Mouse (Mus musculus) lung, embryonic 15.5 days (tissue): ENCODE results near the gene Ccdc65. TPM values are rescaled to one million over a fixed set of nuclear protein-coding genes. Genes with fewer than 3 reads are reported as not detected.
A peak's percentile ranks its signal among the peaks of the same experiment; 100 is the strongest.
"Not testable (repeated sequence)": the region's sequence is repeated elsewhere in the genome, so short reads cannot be mapped to it uniquely, and the experiment has no call there.

Experiments used
- ATAC-seq: fragments of 200-750 bp; cut with Nextera tagmentation; 2 replicates; pipeline ENCODE4 v1.8.0; 2017; ENCODE audit warnings: moderate number of reproducible peaks, borderline replicate concordance; ENCODE audit not compliant: low FRiP score, low TSS enrichment; ENCODE audit errors: extremely low read depth
- H3K27ac ChIP-seq: fragments of 300-500 bp; sonication (generic); 2 replicates; pipeline ENCODE4 v1.5.1; 2015; ENCODE audit warnings: moderate library complexity, mild to moderate bottlenecking, inconsistent platforms
- H3K27me3 ChIP-seq: fragments of 300-500 bp; sonication (generic); 2 replicates; pipeline ENCODE4 v1.6.1; 2015; ENCODE audit warnings: inconsistent platforms
- H3K36me3 ChIP-seq: fragments of 300-500 bp; sonication (generic); 2 replicates; pipeline ENCODE4 v1.6.1; 2015; ENCODE audit warnings: inconsistent platforms
- H3K4me1 ChIP-seq: fragments of 300-500 bp; sonication (generic); 2 replicates; pipeline ENCODE4 v1.6.1; 2015; ENCODE audit warnings: inconsistent platforms
- H3K4me2 ChIP-seq: fragments of 300-500 bp; sonication (generic); 2 replicates; pipeline ENCODE4 v1.6.1; 2015; ENCODE audit warnings: inconsistent platforms, mild to moderate bottlenecking, moderate library complexity
- H3K4me3 ChIP-seq: fragments of 300-500 bp; sonication (generic); 2 replicates; pipeline ENCODE4 v1.5.1; 2015; ENCODE audit warnings: mild to moderate bottlenecking, inconsistent platforms
- H3K9ac ChIP-seq: fragments of 300-500 bp; sonication (generic); 2 replicates; pipeline ENCODE4 v1.6.1; 2015; ENCODE audit warnings: inconsistent platforms
- H3K9me3 ChIP-seq: fragments of 300-500 bp; sonication (generic); 2 replicates; pipeline ENCODE4 v1.6.1; 2016; ENCODE audit warnings: inconsistent platforms
- WGBS: fragments of 180-500 bp; shearing (Covaris S2); methylation state at CpG from one replicate; pipeline ENCODE4 v1.1.7; 2015; 5-methylcytosine and 5-hydroxymethylcytosine counted together
- polyA plus RNA-seq: library from polyadenylated mRNA; unstranded; fragments of >200 nt; fragmentation: Nextera tagmentation; extraction: Ambion mirVana; gene quantifications from 2 replicates; pipeline ENCODE4 v1.2.1, GENCODE M21; 2015

Ccdc65 gene
- polyA plus RNA-seq, 1 experiment from 2014 or later = 2.1 TPM

DNA sequence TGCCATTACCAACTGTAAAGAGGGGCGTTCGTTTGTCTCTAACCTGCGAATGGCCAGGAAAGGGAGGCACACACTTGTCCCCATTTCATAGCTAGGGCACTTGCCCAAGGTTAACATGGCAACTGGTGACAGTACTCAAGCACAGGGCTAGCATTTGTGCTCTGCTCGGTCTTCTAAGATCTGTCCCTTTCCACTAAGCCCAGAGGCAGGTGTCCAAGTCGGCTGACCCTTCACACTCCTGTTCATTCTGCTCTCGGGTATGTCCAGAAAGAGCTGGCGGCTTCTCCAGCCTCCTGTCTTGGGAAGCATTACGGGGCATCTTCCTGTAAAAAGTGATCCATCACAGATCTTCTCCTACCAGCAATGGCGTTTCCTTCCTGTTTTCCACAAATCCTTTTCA lies 20.4 kb downstream of the Ccdc65 start:
- H3K9ac ChIP-seq = no peak overlapping the region
- no peak for ATAC-seq

DNA sequence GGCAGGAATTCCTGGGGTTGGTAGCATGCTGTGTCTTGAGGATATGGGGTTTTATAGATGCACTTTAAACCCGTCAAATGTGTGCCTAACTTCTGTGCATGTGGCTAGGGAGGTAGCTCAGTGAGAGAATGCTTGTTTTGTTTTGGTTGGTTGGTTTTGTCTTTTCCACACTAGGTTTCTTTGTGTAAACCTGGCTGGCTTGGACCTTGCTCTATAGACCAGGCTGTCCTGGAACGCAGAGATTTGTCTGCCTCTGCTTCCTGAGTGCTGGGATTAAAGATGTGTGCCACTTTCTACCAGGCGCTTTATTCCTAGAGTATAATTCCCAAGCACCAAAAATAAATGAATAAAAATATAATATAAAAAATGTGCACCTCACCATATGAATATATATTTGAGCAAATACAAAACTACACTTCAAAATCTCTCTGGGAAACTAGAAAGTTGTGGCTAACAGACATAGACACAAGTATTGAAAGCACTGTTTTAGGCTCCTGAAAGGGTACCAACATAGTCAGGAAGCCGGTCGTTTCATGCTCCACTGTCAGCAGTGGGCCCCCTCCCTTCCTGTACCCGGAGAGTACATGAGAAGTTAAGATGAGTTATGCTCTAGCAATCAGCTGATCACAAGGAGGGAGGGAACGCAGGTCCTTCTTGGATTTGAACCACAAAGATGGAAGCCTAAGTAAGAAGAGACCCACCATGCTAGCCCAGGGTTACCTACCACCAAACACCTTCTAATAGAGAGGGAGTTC lies 22.0 kb downstream of the Ccdc65 start:
- WGBS = 61% methylated on average over 7 of the region's 7 CpGs
- no peak overlapping the region for H3K9ac ChIP-seq
- H3K9me3 ChIP-seq = no peaks in the 10 kb centered on the region
- H3K27ac ChIP-seq = no peak overlapping the region
- ATAC-seq = no peak
- H3K4me1 ChIP-seq = peaks cover 19% of the 10 kb centered on the region
- no peak overlapping the region for H3K4me3 ChIP-seq
- H3K36me3 ChIP-seq = 0 out of 2 replicates have a peak, but pooled peaks cover under 1% of the 10 kb centered on the region
- peaks cover 16% of the 10 kb centered on the region for H3K27me3 ChIP-seq
- no peak overlapping the region for H3K4me2 ChIP-seq

More for the DNA sequence above, 20.4 kb downstream of the Ccdc65 start:
- Histone ChIP-seq H3K4me1 (peaks cover 23% of the 10 kb centered on the region), H3K27ac (no peak overlapping the region), H3K27me3 (peaks cover 16% of the 10 kb centered on the region), H3K4me3 (peak overlapping the region; percentile 60), H3K4me2 (peak overlapping the region; percentile 97), H3K9me3 (no peaks in the 10 kb centered on the region), H3K36me3 (no peaks in the 10 kb centered on the region)
- 30% methylated on average over 9 of the region's 9 CpGs for WGBS

DNA sequence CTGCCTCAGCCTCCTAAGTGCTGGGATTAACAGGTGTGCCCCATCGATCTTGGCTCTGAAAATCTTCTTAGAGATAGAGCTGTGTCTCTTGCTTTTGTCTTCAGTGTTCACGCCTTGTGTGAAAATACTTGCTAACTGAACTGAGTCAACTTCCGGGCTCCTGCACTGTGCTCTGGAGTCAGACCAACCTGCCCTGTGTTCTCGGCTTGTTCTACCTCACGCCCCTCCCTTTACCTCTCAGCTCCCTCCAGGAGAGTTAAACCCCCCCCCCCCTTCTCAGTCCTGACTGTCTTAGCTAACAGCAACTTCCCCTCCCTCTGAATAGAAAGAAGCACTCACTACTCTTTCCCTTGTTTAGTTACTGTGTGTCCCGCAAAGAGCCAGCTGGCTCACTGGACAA lies 22.8 kb downstream of the Ccdc65 start:
- Histone ChIP-seq H3K9ac (no peak overlapping the region), H3K4me1 (peaks cover 17% of the 10 kb centered on the region), H3K9me3 (no peaks in the 10 kb centered on the region), H3K27ac (no peak overlapping the region), H3K4me2 (no peak overlapping the region), H3K4me3 (no peak overlapping the region), H3K27me3 (peaks cover 12% of the 10 kb centered on the region; the same call in 1 of the 2 replicates), H3K36me3 (peaks cover 6% of the 10 kb centered on the region)
- WGBS = 67% methylated on average over 6 of the region's 6 CpGs
- no peak for ATAC-seq

DNA sequence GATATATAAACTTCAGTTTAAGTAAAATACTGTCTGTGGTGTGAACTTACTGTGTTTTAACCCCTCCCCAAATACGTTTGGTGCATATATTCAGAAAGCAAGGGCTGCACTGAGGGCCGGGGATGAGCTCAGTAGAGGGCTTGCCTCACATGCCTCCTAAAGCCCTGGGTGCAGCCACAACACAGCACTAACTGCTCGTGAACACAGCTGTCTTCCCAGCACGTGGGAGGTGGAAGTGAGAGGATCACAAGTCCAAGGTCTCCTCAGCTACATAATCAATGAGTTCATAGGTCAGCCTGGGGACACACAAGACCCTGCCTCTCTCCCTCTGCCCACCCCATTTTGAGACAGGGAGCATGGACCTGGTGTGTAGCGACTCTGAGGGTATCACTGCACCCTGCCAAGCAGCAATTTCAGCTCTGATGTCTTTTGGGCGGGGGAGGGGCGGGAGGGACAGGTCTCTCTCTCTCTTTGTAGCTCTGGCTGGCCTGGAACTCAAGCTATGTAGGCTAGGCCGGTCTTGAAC lies 24.1 kb downstream of the Ccdc65 start:
- peaks cover 12% of the 10 kb centered on the region; the same call in 1 of the 2 replicates for H3K27me3 ChIP-seq
- H3K9me3 ChIP-seq = no peaks in the 10 kb centered on the region
- no peak overlapping the region for H3K27ac ChIP-seq
- no peak overlapping the region for H3K4me2 ChIP-seq
- ATAC-seq = no peak
- H3K9ac ChIP-seq = no peak overlapping the region
- no peak overlapping the region for H3K4me3 ChIP-seq
- peaks cover 8% of the 10 kb centered on the region for H3K4me1 ChIP-seq
- 56% methylated on average over 8 of the region's 8 CpGs for WGBS
- H3K36me3 ChIP-seq = peaks cover 19% of the 10 kb centered on the region

DNA sequence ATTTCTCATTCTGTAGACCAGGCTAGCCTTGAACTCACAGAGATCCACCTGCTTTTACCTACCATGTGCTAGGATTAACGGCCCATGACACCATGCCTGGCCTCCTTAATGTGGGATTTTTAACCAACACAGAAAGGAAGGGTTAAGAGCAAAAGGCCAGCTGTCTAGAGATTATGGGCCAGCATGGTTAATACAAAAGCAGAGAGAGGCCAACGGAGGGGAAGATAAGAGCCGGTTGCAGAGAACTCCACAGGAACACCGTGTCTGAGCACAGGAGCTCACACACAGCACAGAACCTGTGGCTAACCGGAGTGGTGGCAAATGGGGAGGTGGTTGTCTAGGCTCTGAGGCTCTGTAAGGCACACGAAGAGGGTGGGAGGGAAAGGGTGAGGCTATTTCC lies 25.4 kb downstream of the Ccdc65 start:
- Histone ChIP-seq H3K9me3 (no peaks in the 10 kb centered on the region), H3K27ac (no peak overlapping the region), H3K4me2 (no peak overlapping the region), H3K9ac (no peak overlapping the region), H3K4me3 (no peak overlapping the region), H3K27me3 (peaks cover 12% of the 10 kb centered on the region; the same call in 1 of the 2 replicates), H3K36me3 (peaks cover 22% of the 10 kb centered on the region), H3K4me1 (no peaks in the 10 kb centered on the region)
- WGBS = 65% methylated on average over 6 of the region's 6 CpGs
- no peak for ATAC-seq

DNA sequence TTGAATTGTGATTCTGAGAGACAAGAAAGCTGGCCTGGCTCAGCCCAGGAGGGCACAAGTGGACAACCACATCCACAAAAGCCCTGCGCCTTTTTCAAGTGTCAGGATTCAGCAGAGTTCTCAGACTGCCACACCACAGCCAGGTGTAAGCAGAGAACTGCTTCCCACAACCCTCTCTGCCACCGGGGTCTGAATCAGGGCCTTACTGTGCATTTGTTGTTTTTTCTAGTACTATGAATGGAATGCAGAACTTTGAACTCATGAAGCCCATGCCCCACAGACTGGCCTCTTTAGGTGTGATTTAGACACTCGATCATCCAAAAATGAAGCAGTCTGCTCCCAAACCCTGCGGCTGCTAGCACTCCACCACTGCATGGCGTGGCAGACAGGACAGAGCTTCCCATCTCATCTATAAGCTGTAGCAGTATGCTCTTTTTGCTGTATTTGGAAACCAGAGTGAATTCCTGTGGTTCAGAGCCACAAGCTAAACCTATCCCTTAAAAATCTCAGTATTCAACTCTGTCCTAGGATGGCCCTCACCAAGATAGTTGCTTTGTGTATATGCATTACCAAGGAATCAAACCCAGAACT lies 26.1 kb downstream of the Ccdc65 start:
- H3K4me2 ChIP-seq = no peak overlapping the region
- no peak for ATAC-seq
- H3K36me3 ChIP-seq = peaks cover 29% of the 10 kb centered on the region
- no peak overlapping the region for H3K27ac ChIP-seq
- no peaks in the 10 kb centered on the region for H3K4me1 ChIP-seq
- no peak overlapping the region for H3K9ac ChIP-seq
- 0 out of 2 replicates have a peak, but pooled peaks cover 5% of the 10 kb centered on the region for H3K27me3 ChIP-seq
- 61% methylated on average over 5 of the region's 5 CpGs for WGBS
- no peak overlapping the region for H3K4me3 ChIP-seq
- H3K9me3 ChIP-seq = no peaks in the 10 kb centered on the region

DNA sequence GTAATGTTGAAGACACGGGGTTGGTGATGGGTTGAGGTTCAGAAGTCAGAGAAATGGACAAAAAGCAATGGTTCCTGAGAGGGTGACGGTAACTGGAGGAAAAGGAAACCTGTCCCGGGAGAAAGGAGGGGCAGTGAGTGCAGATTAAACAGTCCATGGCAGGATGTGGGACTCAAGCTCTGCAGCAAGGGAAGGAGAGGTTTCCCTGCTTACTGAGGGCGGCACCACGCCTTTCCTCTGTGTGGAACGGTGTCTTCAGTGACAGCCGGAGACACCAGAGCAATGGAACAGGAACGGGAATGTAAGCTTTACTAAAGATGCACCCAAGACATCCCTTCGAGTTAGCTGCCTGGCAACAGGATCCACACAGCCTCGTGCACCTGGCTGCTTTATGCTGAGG lies 28.5 kb downstream of the Ccdc65 start:
- H3K27me3 ChIP-seq = no peaks in the 10 kb centered on the region
- H3K4me1 ChIP-seq = no peaks in the 10 kb centered on the region
- H3K27ac ChIP-seq = no peak overlapping the region
- H3K9me3 ChIP-seq = no peaks in the 10 kb centered on the region
- H3K9ac ChIP-seq = no peak overlapping the region
- ATAC-seq = no peak
- no peak overlapping the region for H3K4me3 ChIP-seq
- WGBS = 79% methylated on average over 10 of the region's 10 CpGs
- H3K4me2 ChIP-seq = no peak overlapping the region
- H3K36me3 ChIP-seq = peaks cover 51% of the 10 kb centered on the region

DNA sequence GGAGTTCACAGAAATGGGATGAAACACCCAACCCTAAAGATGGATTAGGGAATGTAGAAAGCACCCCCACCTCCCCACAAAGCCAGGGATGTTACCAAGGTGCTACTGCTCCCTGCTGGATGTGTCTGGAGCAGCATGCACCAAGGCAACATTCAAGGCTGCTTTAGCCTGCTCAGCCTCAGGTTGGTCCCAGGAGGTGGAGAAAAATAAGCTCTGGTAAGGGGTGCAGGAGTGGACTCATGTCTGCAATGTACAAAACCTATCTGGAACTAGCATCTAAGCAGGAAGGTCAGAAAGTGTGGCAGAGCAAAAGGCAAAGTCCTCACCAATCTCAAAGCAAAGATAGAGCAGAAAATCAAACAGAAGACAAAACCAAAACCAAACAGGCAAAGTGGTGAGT lies 29.9 kb downstream of the Ccdc65 start:
- Histone ChIP-seq H3K9ac (no peak overlapping the region), H3K4me3 (no peak overlapping the region), H3K27ac (0 out of 2 replicates have a peak overlapping the region, but pooled peaks have one; percentile 21), H3K4me1 (0 out of 2 replicates have a peak, but pooled peaks cover 7% of the 10 kb centered on the region), H3K4me2 (no peak overlapping the region), H3K27me3 (no peaks in the 10 kb centered on the region), H3K9me3 (no peaks in the 10 kb centered on the region), H3K36me3 (peaks cover 56% of the 10 kb centered on the region)
- ATAC-seq = no peak

DNA sequence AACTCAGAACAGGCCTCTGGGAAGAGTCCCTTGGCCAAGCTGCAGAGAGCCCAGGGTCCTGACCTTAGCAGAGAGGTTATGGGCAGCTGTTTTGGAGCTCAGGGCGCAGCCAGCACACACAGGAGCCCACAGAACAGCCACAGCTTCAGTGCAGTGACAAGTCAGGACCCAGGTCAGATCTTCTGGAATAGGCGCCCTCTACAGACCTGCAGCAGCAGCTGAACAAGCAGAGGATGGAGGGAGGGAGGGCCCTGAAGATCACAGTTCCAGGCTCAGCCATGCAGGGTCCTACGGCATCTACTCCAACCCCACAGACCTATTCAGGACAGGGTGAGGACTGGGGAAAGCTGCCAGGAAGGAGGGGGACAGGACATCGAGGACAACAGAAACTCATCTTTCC lies 30.8 kb downstream of the Ccdc65 start:
- H3K4me3 ChIP-seq = no peak overlapping the region
- no peak overlapping the region for H3K9ac ChIP-seq
- ATAC-seq = no peak
- no peaks in the 10 kb centered on the region for H3K9me3 ChIP-seq
- H3K36me3 ChIP-seq = peaks cover 56% of the 10 kb centered on the region
- 63% methylated on average over 4 of the region's 4 CpGs for WGBS
- H3K4me1 ChIP-seq = peaks cover 12% of the 10 kb centered on the region
- peak overlapping the region; percentile 29; the same call in 1 of the 2 replicates for H3K27ac ChIP-seq
- H3K4me2 ChIP-seq = no peak overlapping the region
- H3K27me3 ChIP-seq = no peaks in the 10 kb centered on the region

DNA sequence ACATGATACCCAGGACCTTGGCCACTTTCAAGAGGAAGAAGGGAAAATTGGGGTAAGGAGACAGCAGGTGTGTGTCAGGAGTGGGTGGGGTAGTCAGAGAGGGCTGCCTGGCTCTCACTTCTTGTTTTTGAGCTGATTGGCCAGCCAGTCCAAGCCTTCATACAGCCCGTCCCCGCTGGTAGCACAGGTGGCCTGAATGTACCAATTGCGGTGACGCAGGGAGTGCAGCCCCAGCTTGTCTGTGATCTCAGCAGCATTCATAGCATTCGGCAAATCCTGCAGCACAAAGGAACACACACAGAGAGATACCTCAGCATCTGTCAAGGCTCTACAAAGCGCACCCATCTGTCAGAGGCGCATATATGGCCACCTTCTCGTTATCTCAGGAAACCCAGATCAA lies 32.2 kb downstream of the Ccdc65 start:
- no peak overlapping the region for H3K9ac ChIP-seq
- no peak overlapping the region for H3K4me3 ChIP-seq
- ATAC-seq = no peak
- WGBS = 87% methylated on average over 8 of the region's 8 CpGs
- peaks cover 55% of the 10 kb centered on the region for H3K36me3 ChIP-seq
- no peaks in the 10 kb centered on the region for H3K27me3 ChIP-seq
- peaks cover 16% of the 10 kb centered on the region for H3K4me1 ChIP-seq
- H3K9me3 ChIP-seq = no peaks in the 10 kb centered on the region
- no peak overlapping the region for H3K27ac ChIP-seq
- H3K4me2 ChIP-seq = no peak overlapping the region

DNA sequence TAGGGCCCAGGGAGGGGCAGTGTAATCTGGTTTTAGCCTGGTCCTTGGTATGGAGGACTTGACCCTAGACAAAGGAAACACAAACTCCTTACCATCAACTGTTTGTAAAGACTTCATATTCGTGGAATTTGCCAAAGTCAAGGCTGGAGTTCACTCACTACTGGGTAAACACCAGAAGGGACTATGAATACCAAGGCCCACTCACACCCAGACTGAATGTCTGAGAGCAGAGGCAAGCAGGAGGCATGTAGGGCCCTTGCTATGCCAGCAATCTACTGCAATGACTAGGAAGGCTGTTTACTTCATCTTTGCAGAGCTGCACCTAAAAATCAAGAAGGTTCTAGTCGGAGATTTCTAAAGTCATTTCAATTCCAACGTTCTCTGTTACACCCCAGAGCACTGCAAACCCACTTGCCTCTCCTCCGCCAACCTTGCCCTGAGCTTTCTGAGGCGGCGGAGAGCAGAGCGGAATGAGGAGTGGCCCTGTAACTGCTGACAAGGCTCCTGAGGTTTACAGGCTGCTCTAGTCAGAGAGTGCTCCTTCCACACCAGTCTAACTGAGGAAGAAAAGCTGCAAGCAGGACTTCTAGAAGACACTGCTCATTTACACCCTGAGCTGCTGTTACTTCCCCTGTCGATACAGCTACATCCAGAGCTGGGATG lies 34.9 kb downstream of the Ccdc65 start:
- ATAC-seq = no peak
- Histone ChIP-seq H3K36me3 (peaks cover 36% of the 10 kb centered on the region), H3K27me3 (no peaks in the 10 kb centered on the region), H3K4me1 (peaks cover 25% of the 10 kb centered on the region), H3K4me3 (no peak overlapping the region), H3K9me3 (no peaks in the 10 kb centered on the region), H3K27ac (peak overlapping the region; percentile 81), H3K4me2 (no peak overlapping the region), H3K9ac (no peak overlapping the region)
- 63% methylated on average over 8 of the region's 8 CpGs for WGBS

DNA sequence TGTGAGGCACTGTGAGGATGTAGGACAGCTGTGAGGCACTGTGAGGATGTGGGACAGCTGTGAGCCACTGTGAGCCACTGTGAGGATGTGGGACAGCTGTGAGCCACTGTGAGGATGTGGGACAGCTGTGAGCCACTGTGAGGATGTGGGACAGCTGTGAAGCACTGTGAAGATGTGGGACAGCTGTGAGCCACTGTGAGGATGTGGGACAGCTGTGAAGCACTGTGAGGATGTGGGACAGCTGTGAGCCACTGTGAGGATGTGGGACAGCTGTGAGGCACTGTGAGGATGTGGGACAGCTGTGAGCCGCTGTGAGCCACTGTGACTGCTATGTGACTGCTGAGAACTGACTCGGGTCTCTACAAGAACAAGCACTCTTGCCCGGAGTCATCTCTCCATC lies 35.9 kb downstream of the Ccdc65 start:
- not testable (repeated sequence) for H3K4me2 ChIP-seq
- 77% methylated on average over 3 of the region's 3 CpGs for WGBS
- peaks cover 31% of the 10 kb centered on the region for H3K36me3 ChIP-seq

More for the DNA sequence above, 35.9 kb downstream of the Ccdc65 start:
- not testable (repeated sequence) for H3K9me3 ChIP-seq, H3K27me3 ChIP-seq, H3K4me3 ChIP-seq, ATAC-seq, H3K9ac ChIP-seq
- H3K27ac ChIP-seq = peak overlapping the region; percentile 81
- H3K4me1 ChIP-seq = peaks cover 25% of the 10 kb centered on the region
